Mouse (Mus musculus) kidney, embryonic 14.5 days (tissue): ENCODE measurements around the gene Rpl10a. TPM values are rescaled to one million over a fixed set of nuclear protein-coding genes. Genes with fewer than 3 reads are reported as not detected.
A peak's percentile ranks its signal among the peaks of the same experiment; 100 is the strongest.

Source experiments
- ATAC-seq: fragments of 200-750 bp; cut with Nextera tagmentation; 2 replicates; pipeline ENCODE4 v1.8.0; 2017; ENCODE audit warnings: moderate number of reproducible peaks, mild to moderate bottlenecking, moderate TSS enrichment, moderate library complexity; ENCODE audit not compliant: low FRiP score, low TSS enrichment
- H3K27ac ChIP-seq: fragments of 300-500 bp; sonication (generic); 2 replicates; pipeline ENCODE4 v1.5.1; 2014; ENCODE audit warnings: low read depth, mild to moderate bottlenecking, low read length, moderate library complexity, mixed read lengths
- H3K27me3 ChIP-seq: fragments of 300-500 bp; sonication (generic); 2 replicates; pipeline ENCODE4 v1.6.1; 2014; ENCODE audit warnings: mild to moderate bottlenecking, low read length; ENCODE audit not compliant: control insufficient read depth, insufficient read depth
- H3K36me3 ChIP-seq: fragments of 300-500 bp; sonication (generic); 2 replicates; pipeline ENCODE4 v1.6.1; 2014; ENCODE audit warnings: low read length, mixed read lengths; ENCODE audit not compliant: control insufficient read depth, insufficient read depth
- H3K4me1 ChIP-seq: fragments of 300-500 bp; sonication (generic); 2 replicates; pipeline ENCODE4 v1.6.1; 2014; ENCODE audit warnings: low read length, mixed read lengths; ENCODE audit not compliant: control insufficient read depth, insufficient read depth
- H3K4me2 ChIP-seq: fragments of 300-500 bp; sonication (generic); replicated peaks from 2 replicates; pipeline ENCODE4 v1.6.1; 2014; ENCODE audit warnings: low read depth, mild to moderate bottlenecking, low read length
- H3K4me3 ChIP-seq: fragments of 300-500 bp; sonication (generic); 2 replicates; pipeline ENCODE4 v1.5.1; 2014; ENCODE audit warnings: mild to moderate bottlenecking, low read length
- H3K9ac ChIP-seq: fragments of 300-500 bp; sonication (generic); 2 replicates; pipeline ENCODE4 v1.6.1; 2014; ENCODE audit warnings: low read depth, mild to moderate bottlenecking, low read length, moderate library complexity
- H3K9me3 ChIP-seq: fragments of 300-500 bp; sonication (generic); 2 replicates; pipeline ENCODE4 v1.6.1; 2016; ENCODE audit warnings: low read length; ENCODE audit not compliant: control insufficient read depth
- WGBS: fragments of 180-500 bp; shearing (Covaris S2); extraction: QIAGEN DNeasy Blood & Tissue Kit; methylation state at CpG from one replicate; pipeline ENCODE4 v1.1.7; 2014; 5-methylcytosine and 5-hydroxymethylcytosine counted together
- polyA plus RNA-seq: library from polyadenylated mRNA; unstranded; fragments of >200 nt; fragmentation: Nextera tagmentation; extraction: Ambion mirVana; gene quantifications from 2 replicates; pipeline ENCODE4 v1.2.1, GENCODE M21; 2014

Rpl10a gene
- polyA plus RNA-seq, 1 experiment from 2014 or later = 911 TPM

- Histone ChIP-seq H3K4me3 (peak overlapping the region; percentile 9; the same call in 1 of the 2 replicates), H3K36me3 (no peaks in the 10 kb centered on the region), H3K9ac (peak overlapping the region; percentile 45; the same call in 1 of the 2 replicates), H3K27me3 (no peaks in the 10 kb centered on the region), H3K4me2 (peak overlapping the region; percentile 40), H3K27ac (peak overlapping the region; percentile 92), H3K4me1 (peaks cover 72% of the 10 kb centered on the region), H3K9me3 (no peaks in the 10 kb centered on the region)
- 0 out of 2 replicates have a peak, but pooled peaks have one; percentile 3 for ATAC-seq
- WGBS = 16% methylated on average over 8 of the region's 8 CpGs
Observed at GRCm38 (mm10) chr17:28345271-28345721, 17.0 kb downstream of the Rpl10a start.

- Histone ChIP-seq H3K9ac (peak overlapping the region; percentile 45; the same call in 1 of the 2 replicates), H3K4me2 (peak overlapping the region; percentile 40), H3K36me3 (no peaks in the 10 kb centered on the region), H3K4me3 (peak overlapping the region; percentile 9), H3K9me3 (no peaks in the 10 kb centered on the region), H3K4me1 (peaks cover 67% of the 10 kb centered on the region), H3K27ac (peak overlapping the region; percentile 92), H3K27me3 (no peaks in the 10 kb centered on the region)
- WGBS = 10% methylated on average over 10 of the region's 10 CpGs
- no peak for ATAC-seq
Observed at GRCm38 (mm10) chr17:28345882-28346281, 17.6 kb downstream of the Rpl10a start.

- 63% methylated on average over 10 of the region's 10 CpGs for WGBS
- no peak overlapping the region for H3K4me2 ChIP-seq
Observed at GRCm38 (mm10) chr17:28347327-28347726, 19.1 kb downstream of the Rpl10a start.

GRCm38 (mm10) chr17:28348211-28348610 lies 19.9 kb downstream of the Rpl10a start:
- Histone ChIP-seq H3K27ac (no peak overlapping the region; the same call in 1 of the 2 replicates), H3K9ac (peak overlapping the region; percentile 90; the same call in 1 of the 2 replicates), H3K36me3 (no peaks in the 10 kb centered on the region), H3K9me3 (no peaks in the 10 kb centered on the region), H3K27me3 (no peaks in the 10 kb centered on the region), H3K4me3 (peak overlapping the region; percentile 86), H3K4me1 (peaks cover 65% of the 10 kb centered on the region), H3K4me2 (peak overlapping the region; percentile 93)
- 47% methylated on average over 6 of the region's 6 CpGs for WGBS
- ATAC-seq = no peak

More at GRCm38 (mm10) chr17:28347327-28347726, 19.1 kb downstream of the Rpl10a start:
- Histone ChIP-seq H3K27ac (no peak overlapping the region; the same call in 1 of the 2 replicates), H3K36me3 (no peaks in the 10 kb centered on the region), H3K9ac (peak overlapping the region; percentile 2; the same call in 1 of the 2 replicates), H3K4me1 (peaks cover 64% of the 10 kb centered on the region), H3K9me3 (no peaks in the 10 kb centered on the region), H3K4me3 (no peak overlapping the region), H3K27me3 (no peaks in the 10 kb centered on the region)
- no peak for ATAC-seq

- peak overlapping the region; percentile 93 for H3K4me2 ChIP-seq
- 8% methylated on average over 13 of the region's 13 CpGs for WGBS
- no peak for ATAC-seq
- H3K4me3 ChIP-seq = peak overlapping the region; percentile 86
- H3K9me3 ChIP-seq = no peaks in the 10 kb centered on the region
- no peaks in the 10 kb centered on the region for H3K27me3 ChIP-seq
- peak overlapping the region; percentile 98 for H3K27ac ChIP-seq
- H3K36me3 ChIP-seq = no peaks in the 10 kb centered on the region
- H3K9ac ChIP-seq = peak overlapping the region; percentile 90
- H3K4me1 ChIP-seq = peaks cover 57% of the 10 kb centered on the region
Observed at GRCm38 (mm10) chr17:28349264-28349880, 21.1 kb downstream of the Rpl10a start.

- Histone ChIP-seq H3K4me2 (peak overlapping the region; percentile 93), H3K9ac (peak overlapping the region; percentile 90), H3K4me1 (peaks cover 53% of the 10 kb centered on the region), H3K4me3 (peak overlapping the region; percentile 86), H3K27me3 (no peaks in the 10 kb centered on the region), H3K9me3 (no peaks in the 10 kb centered on the region), H3K27ac (peak overlapping the region; percentile 98), H3K36me3 (no peaks in the 10 kb centered on the region)
- ATAC-seq = peak; percentile 21; the same call in 1 of the 2 replicates
- under 1% methylated on average over 43 of the region's 54 CpGs for WGBS
Observed at GRCm38 (mm10) chr17:28349901-28350465, 21.7 kb downstream of the Rpl10a start.

GRCm38 (mm10) chr17:28350466-28351352 lies 22.4 kb downstream of the Rpl10a start, which contains the start of gene Tead3:
Tead3 (minus strand) TSS chr17:28350817.
- WGBS = under 1% methylated on average over 57 of the region's 73 CpGs
- H3K4me2 ChIP-seq = peak within 1 kb of the TSS; percentile 93
- H3K9me3 ChIP-seq = no peaks in the 10 kb centered on the region
- peak within 1 kb of the TSS; percentile 86 for H3K4me3 ChIP-seq
- H3K36me3 ChIP-seq = no peaks in the 10 kb centered on the region
- H3K9ac ChIP-seq = peak within 1 kb of the TSS; percentile 90
- H3K27ac ChIP-seq = peak within 1 kb of the TSS; percentile 98
- peak; percentile 89 for ATAC-seq
- peaks cover 45% of the 10 kb centered on the region for H3K4me1 ChIP-seq
- H3K27me3 ChIP-seq = no peaks in the 10 kb centered on the region

- Histone ChIP-seq H3K27me3 (no peaks in the 10 kb centered on the region), H3K4me2 (peak overlapping the region; percentile 93), H3K4me3 (peak overlapping the region; percentile 86), H3K9me3 (no peaks in the 10 kb centered on the region), H3K36me3 (no peaks in the 10 kb centered on the region), H3K4me1 (peaks cover 38% of the 10 kb centered on the region), H3K9ac (peak overlapping the region; percentile 90), H3K27ac (peak overlapping the region; percentile 98)
- whole genome bisulfite sequencing = 0% methylated on average over 28 of the region's 29 CpGs
- peak; percentile 1 for ATAC-seq
Observed at GRCm38 (mm10) chr17:28351353-28351890, 23.2 kb downstream of the Rpl10a start.
